Mouse (Mus musculus): ENCODE results near the gene Pex5. TPM values are rescaled to one million over a fixed set of nuclear protein-coding genes. Genes with fewer than 3 reads are reported as not detected.

The Pex5 gene
- polyA plus RNA-seq, 1 experiment from 2014 or later, result 36.4 TPM

- ATAC-seq (replicated peaks; ENCODE audit: low FRiP score, low read depth) (no peak), DNase-seq (ENCODE audit: low spot score) (no peak)
- no peaks in the 10 kb centered on the region for H3K9me3 ChIP-seq (replicated peaks; ENCODE audit: low read length)
- H3K4me1 ChIP-seq (replicated peaks; ENCODE audit: insufficient read depth, low read length), result no peaks in the 10 kb centered on the region
- no peaks in the 10 kb centered on the region for H3K27me3 ChIP-seq (ENCODE audit: insufficient read depth, low read length)
- no peaks in the 10 kb centered on the region for H3K36me3 ChIP-seq (ENCODE audit: insufficient read depth, low read length)
- H3K9ac ChIP-seq (ENCODE audit: low read depth, low read length), result no peak overlapping the region
- 94% methylated on average over 5 of the region's 5 CpGs for WGBS
- no peak overlapping the region for H3K27ac ChIP-seq
- H3K4me2 ChIP-seq (ENCODE audit: low read length), result no peak overlapping the region
- TF ChIP-seq CTCF (IDR thresholded peaks at IDR 0.05; ENCODE audit: low read depth), result no peak
- H3K4me3 ChIP-seq (replicated peaks; ENCODE audit: low read depth, low read length), result no peak overlapping the region
Measured at GRCm38 (mm10) chr6:124376311-124376710, 38.6 kb downstream of the Pex5 start.

DNA sequence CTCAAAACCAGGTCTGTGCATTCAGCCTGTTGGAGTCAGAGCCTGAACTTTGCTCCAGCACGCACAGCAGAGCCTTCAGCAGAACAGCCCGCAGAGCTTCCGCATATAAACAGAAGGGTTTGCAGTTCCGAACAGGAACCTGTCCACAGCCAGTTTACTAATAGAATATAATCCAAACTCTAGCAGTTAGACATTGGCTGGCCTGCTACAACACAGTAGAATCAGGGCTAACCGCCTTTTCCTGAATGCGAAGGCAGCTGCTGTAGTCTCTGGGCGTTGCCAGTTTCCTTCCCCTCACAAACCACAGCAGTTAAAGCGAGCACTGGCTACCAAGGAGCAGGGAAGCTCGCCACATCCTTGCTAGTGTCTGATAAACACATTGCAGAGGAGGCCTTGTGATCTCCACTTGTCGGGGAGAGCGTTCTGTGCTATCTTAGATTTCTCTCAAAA, 39.4 kb downstream of the Pex5 start:
- Histone ChIP-seq H3K27ac (no peak overlapping the region), H3K27me3 (ENCODE audit: insufficient read depth, low read length) (no peaks in the 10 kb centered on the region), H3K4me3 (replicated peaks; ENCODE audit: low read depth, low read length) (no peak overlapping the region), H3K9me3 (replicated peaks; ENCODE audit: low read length) (no peaks in the 10 kb centered on the region), H3K4me1 (replicated peaks; ENCODE audit: insufficient read depth, low read length) (no peaks in the 10 kb centered on the region), H3K4me2 (ENCODE audit: low read length) (no peak overlapping the region), H3K36me3 (ENCODE audit: insufficient read depth, low read length) (no peaks in the 10 kb centered on the region), H3K9ac (ENCODE audit: low read depth, low read length) (no peak overlapping the region)
- no peak for ATAC-seq (replicated peaks; ENCODE audit: low FRiP score, low read depth)
- no peak for TF ChIP-seq CTCF (IDR thresholded peaks at IDR 0.05; ENCODE audit: low read depth)
- DNase-seq (ENCODE audit: low spot score), result peak; percentile 2
- WGBS, result 75% methylated on average over 11 of the region's 11 CpGs

GRCm38 (mm10) chr6:124374683-124375082, 40.2 kb downstream of the Pex5 start:
- no peaks in the 10 kb centered on the region for H3K36me3 ChIP-seq (ENCODE audit: insufficient read depth, low read length)
- no peaks in the 10 kb centered on the region for H3K9me3 ChIP-seq (replicated peaks; ENCODE audit: low read length)
- no peak overlapping the region for H3K9ac ChIP-seq (ENCODE audit: low read depth, low read length)
- no peak for ATAC-seq (replicated peaks; ENCODE audit: low FRiP score, low read depth)
- H3K4me2 ChIP-seq (ENCODE audit: low read length), result no peak overlapping the region
- TF ChIP-seq CTCF (IDR thresholded peaks at IDR 0.05; ENCODE audit: low read depth), result no peak
- no peak overlapping the region for H3K4me3 ChIP-seq (replicated peaks; ENCODE audit: low read depth, low read length)
- no peaks in the 10 kb centered on the region for H3K27me3 ChIP-seq (ENCODE audit: insufficient read depth, low read length)
- WGBS, result 77% methylated on average over 4 of the region's 4 CpGs
- H3K27ac ChIP-seq, result no peak overlapping the region
- no peak for DNase-seq (ENCODE audit: low spot score)
- no peaks in the 10 kb centered on the region for H3K4me1 ChIP-seq (replicated peaks; ENCODE audit: insufficient read depth, low read length)

DNA sequence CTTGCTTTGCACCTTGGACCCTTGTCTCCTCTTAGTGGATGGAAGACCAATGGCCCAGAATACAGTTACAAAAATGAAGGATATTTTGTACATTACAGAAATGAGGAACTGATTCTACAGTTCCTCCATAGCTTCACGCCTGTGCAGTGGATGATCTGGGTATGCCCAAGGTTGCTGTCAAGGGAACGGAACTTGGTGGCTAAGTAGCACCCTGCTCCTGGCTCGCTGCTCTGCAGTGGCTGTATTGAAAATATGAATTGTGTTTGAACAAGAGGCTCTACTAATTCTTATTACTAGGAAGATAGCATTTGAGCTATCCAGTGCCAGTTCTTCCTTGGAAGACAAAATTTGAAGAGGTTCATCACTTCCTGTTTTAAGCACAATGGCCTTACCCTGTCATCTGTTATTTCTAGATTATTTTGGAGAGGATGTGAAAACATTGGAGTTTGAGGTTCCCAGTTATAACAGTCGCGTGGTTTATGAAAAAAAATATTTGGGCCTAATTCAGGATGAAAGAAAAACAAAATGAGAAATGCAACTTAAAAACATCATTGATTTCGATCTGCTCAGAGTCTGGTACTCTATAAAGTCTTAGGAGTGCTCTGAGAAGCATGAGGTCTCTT, 41.2 kb downstream of the Pex5 start:
- no peak overlapping the region for H3K27ac ChIP-seq

GRCm38 (mm10) chr6:124364328-124364727, 50.5 kb downstream of the Pex5 start:
- no peaks in the 10 kb centered on the region for H3K4me1 ChIP-seq (replicated peaks; ENCODE audit: insufficient read depth, low read length)
- H3K36me3 ChIP-seq (ENCODE audit: insufficient read depth, low read length), result no peaks in the 10 kb centered on the region
- no peak overlapping the region for H3K27ac ChIP-seq
- no peaks in the 10 kb centered on the region for H3K27me3 ChIP-seq (ENCODE audit: insufficient read depth, low read length)
- WGBS, result 66% methylated on average over 5 of the region's 5 CpGs
- no peaks in the 10 kb centered on the region for H3K9me3 ChIP-seq (replicated peaks; ENCODE audit: low read length)
- TF ChIP-seq CTCF (IDR thresholded peaks at IDR 0.05; ENCODE audit: low read depth), result peak; percentile 29; the same call in 1 of the 2 replicates
- H3K9ac ChIP-seq (ENCODE audit: low read depth, low read length), result no peak overlapping the region
- H3K4me3 ChIP-seq (replicated peaks; ENCODE audit: low read depth, low read length), result no peak overlapping the region
- no peak for DNase-seq (ENCODE audit: low spot score)
- ATAC-seq (replicated peaks; ENCODE audit: low FRiP score, low read depth), result no peak
- no peak overlapping the region for H3K4me2 ChIP-seq (ENCODE audit: low read length)

More for the DNA sequence above, 41.2 kb downstream of the Pex5 start:
- no peak for ATAC-seq (replicated peaks; ENCODE audit: low FRiP score, low read depth)
- no peaks in the 10 kb centered on the region for H3K9me3 ChIP-seq (replicated peaks; ENCODE audit: low read length)
- H3K4me2 ChIP-seq (ENCODE audit: low read length), result no peak overlapping the region
- no peak overlapping the region for H3K9ac ChIP-seq (ENCODE audit: low read depth, low read length)
- no peak for TF ChIP-seq CTCF (IDR thresholded peaks at IDR 0.05; ENCODE audit: low read depth)
- 87% methylated on average over 6 of the region's 6 CpGs for WGBS
- DNase-seq (ENCODE audit: low spot score), result no peak
- no peaks in the 10 kb centered on the region for H3K27me3 ChIP-seq (ENCODE audit: insufficient read depth, low read length)
- no peak overlapping the region for H3K4me3 ChIP-seq (replicated peaks; ENCODE audit: low read depth, low read length)
- H3K4me1 ChIP-seq (replicated peaks; ENCODE audit: insufficient read depth, low read length), result no peaks in the 10 kb centered on the region
- no peaks in the 10 kb centered on the region for H3K36me3 ChIP-seq (ENCODE audit: insufficient read depth, low read length)

- no peaks in the 10 kb centered on the region for H3K27me3 ChIP-seq (ENCODE audit: insufficient read depth, low read length)
- H3K9me3 ChIP-seq (replicated peaks; ENCODE audit: low read length), result no peaks in the 10 kb centered on the region
- ATAC-seq (replicated peaks; ENCODE audit: low FRiP score, low read depth) (no peak), DNase-seq (ENCODE audit: low spot score) (no peak)
- H3K4me2 ChIP-seq (ENCODE audit: low read length), result no peak overlapping the region
- WGBS, result 43% methylated on average over 6 of the region's 6 CpGs
- no peak for TF ChIP-seq CTCF (IDR thresholded peaks at IDR 0.05; ENCODE audit: low read depth)
- no peaks in the 10 kb centered on the region for H3K4me1 ChIP-seq (replicated peaks; ENCODE audit: insufficient read depth, low read length)
- no peak overlapping the region for H3K27ac ChIP-seq
- no peaks in the 10 kb centered on the region for H3K36me3 ChIP-seq (ENCODE audit: insufficient read depth, low read length)
- no peak overlapping the region for H3K4me3 ChIP-seq (replicated peaks; ENCODE audit: low read depth, low read length)
- H3K9ac ChIP-seq (ENCODE audit: low read depth, low read length), result no peak overlapping the region
Measured at GRCm38 (mm10) chr6:124360549-124360948, 54.3 kb downstream of the Pex5 start.

DNA sequence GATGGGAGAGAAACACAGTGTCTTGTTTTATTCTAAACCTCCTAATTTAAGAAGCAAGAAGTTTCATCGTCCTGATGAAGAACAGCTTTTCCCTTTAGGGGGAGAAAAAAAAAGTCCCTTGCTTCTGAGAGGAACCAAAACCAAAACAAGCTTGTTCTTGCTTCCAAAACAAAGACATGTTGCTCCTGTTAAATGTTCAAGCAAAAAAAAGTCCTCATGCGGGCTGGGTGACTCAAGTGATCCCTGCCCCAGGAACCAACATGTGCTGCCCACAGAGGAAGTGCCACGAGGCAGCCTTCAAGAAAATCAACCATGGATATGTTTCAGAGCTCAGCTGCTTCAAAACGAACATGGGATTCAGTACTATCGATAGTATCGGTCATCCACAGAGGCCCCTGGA, 55.9 kb downstream of the Pex5 start:
- no peak overlapping the region for H3K4me3 ChIP-seq (replicated peaks; ENCODE audit: low read depth, low read length)
- H3K9me3 ChIP-seq (replicated peaks; ENCODE audit: low read length), result no peaks in the 10 kb centered on the region
- no peak for TF ChIP-seq CTCF (IDR thresholded peaks at IDR 0.05; ENCODE audit: low read depth)
- no peaks in the 10 kb centered on the region for H3K4me1 ChIP-seq (replicated peaks; ENCODE audit: insufficient read depth, low read length)
- DNase-seq (ENCODE audit: low spot score), result no peak
- 83% methylated on average over 6 of the region's 6 CpGs for WGBS
- no peak for ATAC-seq (replicated peaks; ENCODE audit: low FRiP score, low read depth)
- no peak overlapping the region for H3K9ac ChIP-seq (ENCODE audit: low read depth, low read length)
- H3K36me3 ChIP-seq (ENCODE audit: insufficient read depth, low read length), result no peaks in the 10 kb centered on the region
- no peaks in the 10 kb centered on the region for H3K27me3 ChIP-seq (ENCODE audit: insufficient read depth, low read length)
- H3K27ac ChIP-seq, result no peak overlapping the region
- no peak overlapping the region for H3K4me2 ChIP-seq (ENCODE audit: low read length)
